Mouse (Mus musculus) bone marrow macrophage, adult 2 months (primary cell): ENCODE measurements around the gene Arpc2. TPM values are rescaled to one million over a fixed set of nuclear protein-coding genes. Genes with fewer than 3 reads are reported as not detected.

Experiments
- H3K27ac ChIP-seq: 2 replicates; pipeline ENCODE4 v1.5.1; 2012; ENCODE audit warnings: low read depth, low read length; ENCODE audit not compliant: insufficient read depth
- H3K4me1 ChIP-seq: 2 replicates; pipeline ENCODE4 v1.6.1; 2012; ENCODE audit warnings: low read length; ENCODE audit not compliant: control insufficient read depth, insufficient read depth
- H3K4me3 ChIP-seq: 2 replicates; pipeline ENCODE4 v1.5.1; 2012; ENCODE audit warnings: mild to moderate bottlenecking, low read length, moderate library complexity; ENCODE audit not compliant: insufficient read depth
- CTCF ChIP-seq: IDR thresholded peaks from 2 replicates; pipeline ENCODE4 v1.5.1; 2012; ENCODE audit warnings: low read depth, mild to moderate bottlenecking, low read length, moderate library complexity
- POLR2A ChIP-seq: IDR thresholded peaks from 2 replicates; pipeline ENCODE4 v1.6.1; 2012; ENCODE audit warnings: mild to moderate bottlenecking, low read depth, low read length, borderline replicate concordance
- polyA plus RNA-seq: library from polyadenylated mRNA; stranded (reverse); fragments of >200 nt; gene quantifications from 2 replicates; pipeline ENCODE4 v1.2.4, GENCODE M21; 2012; ENCODE audit not compliant: missing spikeins, insufficient read depth, insufficient read length

Gene Arpc2
- polyA plus RNA-seq, 1 experiment: 973 TPM

GRCm38 (mm10) chr1:74203457-74203856 is 32.4 kb upstream of the Arpc2 start:
- no peak overlapping the region for H3K27ac ChIP-seq
- no peak for TF ChIP-seq POLR2A
- H3K4me1 ChIP-seq: peaks cover 19% of the 10 kb centered on the region
- H3K4me3 ChIP-seq: no peak overlapping the region

GRCm38 (mm10) chr1:74205881-74206280 is 30.0 kb upstream of the Arpc2 start:
- Histone ChIP-seq H3K27ac (no peak overlapping the region), H3K4me3 (no peak overlapping the region), H3K4me1 (peaks cover 7% of the 10 kb centered on the region)
- TF ChIP-seq CTCF (no peak), POLR2A (no peak)

- TF ChIP-seq POLR2A (no peak), CTCF (no peak)
- no peak overlapping the region for H3K27ac ChIP-seq
- no peak overlapping the region for H3K4me3 ChIP-seq
- peaks cover 3% of the 10 kb centered on the region; the same call in 1 of the 2 replicates for H3K4me1 ChIP-seq
These were observed 29.2 kb upstream of the Arpc2 start for GRCm38 (mm10) chr1:74206642-74207041.

GRCm38 (mm10) chr1:74207906-74208305 is 28.0 kb upstream of the Arpc2 start:
- no peak overlapping the region for H3K27ac ChIP-seq
- no peak overlapping the region for H3K4me3 ChIP-seq
- peaks cover 3% of the 10 kb centered on the region; the same call in 1 of the 2 replicates for H3K4me1 ChIP-seq
- no peak for TF ChIP-seq POLR2A

- no peak overlapping the region for H3K27ac ChIP-seq
- no peak overlapping the region for H3K4me3 ChIP-seq
- peaks cover 3% of the 10 kb centered on the region; the same call in 1 of the 2 replicates for H3K4me1 ChIP-seq
- TF ChIP-seq POLR2A: no peak
- TF ChIP-seq CTCF: no peak
These were observed 26.9 kb upstream of the Arpc2 start for GRCm38 (mm10) chr1:74208941-74209340.

GRCm38 (mm10) chr1:74219922-74220321 is 16.0 kb upstream of the Arpc2 start:
- Histone ChIP-seq H3K4me3 (no peak overlapping the region), H3K27ac (no peak overlapping the region), H3K4me1 (peaks cover under 1% of the 10 kb centered on the region; the same call in 1 of the 2 replicates)
- TF ChIP-seq POLR2A: no peak
- no peak for TF ChIP-seq CTCF

GRCm38 (mm10) chr1:74227317-74227716 is 8.6 kb upstream of the Arpc2 start:
- H3K4me1 ChIP-seq: peaks cover 11% of the 10 kb centered on the region
- peak overlapping the region; percentile 25 for H3K4me3 ChIP-seq
- peak overlapping the region; percentile 83 for H3K27ac ChIP-seq
- no peak for TF ChIP-seq CTCF
- TF ChIP-seq POLR2A: no peak

GRCm38 (mm10) chr1:74229942-74230341 is 5.9 kb upstream of the Arpc2 start:
- TF ChIP-seq CTCF (no peak), POLR2A (no peak)
- Histone ChIP-seq H3K4me1 (peaks cover 21% of the 10 kb centered on the region), H3K4me3 (no peak overlapping the region), H3K27ac (no peak overlapping the region)

GRCm38 (mm10) chr1:74230992-74231391 is 4.9 kb upstream of the Arpc2 start:
- Histone ChIP-seq H3K27ac (no peak overlapping the region), H3K4me1 (peaks cover 30% of the 10 kb centered on the region), H3K4me3 (no peak overlapping the region)
- TF ChIP-seq CTCF (no peak), POLR2A (no peak)

GRCm38 (mm10) chr1:74236590-74237317 is 870 bp downstream of the Arpc2 start:
- TF ChIP-seq POLR2A (no peak), CTCF (no peak)
- Histone ChIP-seq H3K4me1 (peaks cover 26% of the 10 kb centered on the region), H3K27ac (peak overlapping the region; percentile 91), H3K4me3 (peak overlapping the region; percentile 89)
